Mouse (Mus musculus): ENCODE measurements around the gene Krtcap2. TPM values are rescaled to one million over a fixed set of nuclear protein-coding genes. Genes with fewer than 3 reads are reported as not detected.
"Not testable (repeated sequence)": the region's sequence is repeated elsewhere in the genome, so short reads cannot be mapped to it uniquely, and the experiment has no call there.

The Krtcap2 gene
- polyA plus RNA-seq, 1 experiment from 2014 or later: 309 TPM

GRCm38 (mm10) chr3:89210731-89211130 lies 35.0 kb upstream of the Krtcap2 start:
- Histone ChIP-seq H3K4me2 (no peak overlapping the region), H3K27me3 (no peaks in the 10 kb centered on the region), H3K4me1 (peaks cover 45% of the 10 kb centered on the region), H3K9ac (no peak overlapping the region), H3K9me3 (replicated peaks) (no peaks in the 10 kb centered on the region), H3K27ac (0 out of 2 replicates have a peak overlapping the region, but pooled peaks have one; percentile 35), H3K4me3 (replicated peaks) (no peak overlapping the region), H3K36me3 (peaks cover 59% of the 10 kb centered on the region)
- WGBS: 70% methylated on average over 7 of the region's 7 CpGs
- ATAC-seq (replicated peaks; ENCODE audit: low FRiP score): no peak

GRCm38 (mm10) chr3:89213803-89214530 lies 31.8 kb upstream of the Krtcap2 start:
- peak overlapping the region; percentile 97 for H3K27ac ChIP-seq
- no peaks in the 10 kb centered on the region for H3K9me3 ChIP-seq (replicated peaks)
- peak overlapping the region; percentile 91 for H3K4me2 ChIP-seq
- peak overlapping the region; percentile 64 for H3K9ac ChIP-seq
- no peaks in the 10 kb centered on the region for H3K27me3 ChIP-seq
- peak overlapping the region; percentile 90 for H3K4me3 ChIP-seq (replicated peaks)
- peaks cover 26% of the 10 kb centered on the region for H3K36me3 ChIP-seq
- under 1% methylated on average over 69 of the region's 69 CpGs for WGBS
- peaks cover 50% of the 10 kb centered on the region for H3K4me1 ChIP-seq
- ATAC-seq (replicated peaks; ENCODE audit: low FRiP score): peak; percentile 94

- peak within 1 kb of the TSS; percentile 90 for H3K4me3 ChIP-seq (replicated peaks)
- H3K9ac ChIP-seq: peak within 1 kb of the TSS; percentile 64
- under 1% methylated on average over 19 of the region's 19 CpGs for WGBS
- peaks cover 18% of the 10 kb centered on the region for H3K36me3 ChIP-seq
- H3K9me3 ChIP-seq (replicated peaks): no peaks in the 10 kb centered on the region
- peak within 1 kb of the TSS; percentile 91 for H3K4me2 ChIP-seq
- peak within 1 kb of the TSS; percentile 97 for H3K27ac ChIP-seq
- peaks cover 56% of the 10 kb centered on the region for H3K4me1 ChIP-seq
- H3K27me3 ChIP-seq: no peaks in the 10 kb centered on the region
- no peak for ATAC-seq (replicated peaks; ENCODE audit: low FRiP score)
These were observed 30.9 kb upstream of the Krtcap2 start, which contains the start of gene Thbs3 for GRCm38 (mm10) chr3:89214681-89215411. Gene Thbs3, plus strand, starts transcription at chr3:89215180.

GRCm38 (mm10) chr3:89215853-89216252 lies 29.9 kb upstream of the Krtcap2 start:
- Histone ChIP-seq H3K27ac (peak overlapping the region; percentile 97; the same call in 1 of the 2 replicates), H3K27me3 (no peaks in the 10 kb centered on the region), H3K4me1 (peaks cover 48% of the 10 kb centered on the region), H3K36me3 (peaks cover 7% of the 10 kb centered on the region; the same call in 1 of the 2 replicates), H3K9me3 (replicated peaks) (no peaks in the 10 kb centered on the region), H3K4me2 (peak overlapping the region; percentile 91), H3K9ac (0 out of 2 replicates have a peak overlapping the region, but pooled peaks have one; percentile 16), H3K4me3 (replicated peaks) (peak overlapping the region; percentile 90)
- 2% methylated on average over 6 of the region's 6 CpGs for WGBS
- 0 out of 2 replicates have a peak, but pooled peaks have one; percentile 2 for ATAC-seq (replicated peaks; ENCODE audit: low FRiP score)

GRCm38 (mm10) chr3:89216407-89216806 lies 29.4 kb upstream of the Krtcap2 start:
- H3K36me3 ChIP-seq; H3K9ac ChIP-seq; H3K9me3 ChIP-seq (replicated peaks); H3K27me3 ChIP-seq; H3K4me3 ChIP-seq (replicated peaks); ATAC-seq (replicated peaks; ENCODE audit: low FRiP score); H3K27ac ChIP-seq: not testable (repeated sequence)
- Histone ChIP-seq H3K4me1 (peaks cover 44% of the 10 kb centered on the region), H3K4me2 (peak overlapping the region; percentile 91)
- 75% methylated on average over 7 of the region's 7 CpGs for WGBS

GRCm38 (mm10) chr3:89218271-89218670 lies 27.5 kb upstream of the Krtcap2 start:
- no peak overlapping the region for H3K4me3 ChIP-seq (replicated peaks)
- ATAC-seq (replicated peaks; ENCODE audit: low FRiP score): no peak
- H3K27ac ChIP-seq: no peak overlapping the region

GRCm38 (mm10) chr3:89219546-89219945 lies 26.2 kb upstream of the Krtcap2 start:
- no peak overlapping the region for H3K27ac ChIP-seq
- H3K4me3 ChIP-seq (replicated peaks): no peak overlapping the region
- no peaks in the 10 kb centered on the region for H3K9me3 ChIP-seq (replicated peaks)
- ATAC-seq (replicated peaks; ENCODE audit: low FRiP score): no peak
- H3K4me2 ChIP-seq: no peak overlapping the region
- peaks cover 26% of the 10 kb centered on the region for H3K4me1 ChIP-seq
- 26% methylated on average over 8 of the region's 8 CpGs for WGBS
- H3K36me3 ChIP-seq: peaks cover 13% of the 10 kb centered on the region; the same call in 1 of the 2 replicates
- H3K9ac ChIP-seq: 0 out of 2 replicates have a peak overlapping the region, but pooled peaks have one; percentile 23
- no peaks in the 10 kb centered on the region for H3K27me3 ChIP-seq

More at GRCm38 (mm10) chr3:89218271-89218670, 27.5 kb upstream of the Krtcap2 start:
- H3K4me1 ChIP-seq: peaks cover 30% of the 10 kb centered on the region
- H3K9me3 ChIP-seq (replicated peaks): no peaks in the 10 kb centered on the region
- no peak overlapping the region for H3K9ac ChIP-seq
- no peak overlapping the region for H3K4me2 ChIP-seq
- H3K36me3 ChIP-seq: peaks cover 4% of the 10 kb centered on the region; the same call in 1 of the 2 replicates
- 69% methylated on average over 1 of the region's 1 CpGs for WGBS
- no peaks in the 10 kb centered on the region for H3K27me3 ChIP-seq

GRCm38 (mm10) chr3:89221167-89221566 lies 24.6 kb upstream of the Krtcap2 start:
- Histone ChIP-seq H3K4me1 (peaks cover 21% of the 10 kb centered on the region), H3K36me3 (peaks cover 13% of the 10 kb centered on the region; the same call in 1 of the 2 replicates), H3K4me2 (no peak overlapping the region), H3K27me3 (peaks cover 7% of the 10 kb centered on the region), H3K9me3 (replicated peaks) (no peaks in the 10 kb centered on the region), H3K4me3 (replicated peaks) (no peak overlapping the region), H3K27ac (no peak overlapping the region), H3K9ac (no peak overlapping the region)
- no peak for ATAC-seq (replicated peaks; ENCODE audit: low FRiP score)
- WGBS: 73% methylated on average over 5 of the region's 5 CpGs

GRCm38 (mm10) chr3:89224796-89225195 lies 21.0 kb upstream of the Krtcap2 start:
- Histone ChIP-seq H3K9me3 (replicated peaks) (no peaks in the 10 kb centered on the region), H3K4me3 (replicated peaks) (no peak overlapping the region), H3K9ac (no peak overlapping the region), H3K27ac (no peak overlapping the region), H3K27me3 (peaks cover 11% of the 10 kb centered on the region), H3K4me2 (no peak overlapping the region), H3K36me3 (peaks cover 13% of the 10 kb centered on the region; the same call in 1 of the 2 replicates), H3K4me1 (peaks cover 41% of the 10 kb centered on the region)
- WGBS: 84% methylated on average over 11 of the region's 11 CpGs
- ATAC-seq (replicated peaks; ENCODE audit: low FRiP score): no peak

GRCm38 (mm10) chr3:89225321-89225815 lies 20.4 kb upstream of the Krtcap2 start:
- Histone ChIP-seq H3K9me3 (replicated peaks) (no peaks in the 10 kb centered on the region), H3K9ac (no peak overlapping the region), H3K27ac (no peak overlapping the region), H3K4me3 (replicated peaks) (no peak overlapping the region), H3K4me2 (no peak overlapping the region; the same call in 1 of the 2 replicates), H3K4me1 (peaks cover 43% of the 10 kb centered on the region), H3K27me3 (peaks cover 11% of the 10 kb centered on the region), H3K36me3 (peaks cover 13% of the 10 kb centered on the region; the same call in 1 of the 2 replicates)
- no peak for ATAC-seq (replicated peaks; ENCODE audit: low FRiP score)
- 66% methylated on average over 12 of the region's 12 CpGs for WGBS

- Histone ChIP-seq H3K27me3 (peaks cover 13% of the 10 kb centered on the region), H3K4me2 (peak overlapping the region; percentile 80), H3K4me1 (peaks cover 43% of the 10 kb centered on the region), H3K27ac (no peak overlapping the region), H3K9ac (no peak overlapping the region), H3K4me3 (replicated peaks) (no peak overlapping the region), H3K36me3 (peaks cover 13% of the 10 kb centered on the region; the same call in 1 of the 2 replicates), H3K9me3 (replicated peaks) (no peaks in the 10 kb centered on the region)
- WGBS: 52% methylated on average over 4 of the region's 4 CpGs
- ATAC-seq (replicated peaks; ENCODE audit: low FRiP score): no peak
These were observed 19.8 kb upstream of the Krtcap2 start for GRCm38 (mm10) chr3:89225918-89226317.

All from kidney, embryonic 15.5 days (tissue).